Mouse (Mus musculus) heart, postnatal 0 days (tissue): ENCODE measurements at regions not wholly inside any gene's neighbourhood (a gene's known extent, or its start where the extent isn't known, plus 50 kb on each side); places are given as distances from the start of the nearest gene placed in this dataset.
"Not testable (repeated sequence)": the region's sequence is repeated elsewhere in the genome, so short reads cannot be mapped to it uniquely, and the experiment has no call there.

Experiments
- ATAC-seq: fragments of 200-750 bp; cut with Nextera tagmentation; 2 replicates; pipeline ENCODE4 v1.8.0; 2017; ENCODE audit warnings: low read depth, moderate number of reproducible peaks, moderate library complexity; ENCODE audit not compliant: insufficient read depth
- DNase-seq: peaks from one replicate; pipeline ENCODE4 v3.0.0-alpha.2; 2016; ENCODE audit warnings: low spot score
- H3K27ac ChIP-seq: fragments of 300-500 bp; sonication (generic); 2 replicates; pipeline ENCODE4 v1.5.1; 2014; ENCODE audit warnings: low read depth, mild to moderate bottlenecking
- H3K27me3 ChIP-seq: fragments of 300-500 bp; sonication (generic); 2 replicates; pipeline ENCODE4 v1.6.1; 2014; ENCODE audit warnings: low read length, mixed read lengths; ENCODE audit not compliant: control insufficient read depth, insufficient read depth
- H3K36me3 ChIP-seq: fragments of 300-500 bp; sonication (generic); replicated peaks from 2 replicates; pipeline ENCODE4 v1.6.1; 2014; ENCODE audit warnings: low read length, mixed read lengths; ENCODE audit not compliant: control insufficient read depth, insufficient read depth
- H3K4me1 ChIP-seq: fragments of 300-500 bp; sonication (generic); 2 replicates; pipeline ENCODE4 v1.6.1; 2014; ENCODE audit warnings: antibody characterized with exemption; ENCODE audit not compliant: control insufficient read depth, insufficient read depth
- H3K4me2 ChIP-seq: fragments of 300-500 bp; sonication (generic); 2 replicates; pipeline ENCODE4 v1.6.1; 2014; ENCODE audit warnings: low read depth, mild to moderate bottlenecking, low read length, moderate library complexity
- H3K4me3 ChIP-seq: fragments of 300-500 bp; sonication (generic); 2 replicates; pipeline ENCODE4 v1.5.1; 2014; ENCODE audit warnings: low read depth, low read length
- H3K9ac ChIP-seq: fragments of 300-500 bp; sonication (generic); replicated peaks from 2 replicates; pipeline ENCODE4 v1.6.1; 2014; ENCODE audit warnings: low read depth, low read length, mixed read lengths
- H3K9me3 ChIP-seq: fragments of 300-500 bp; sonication (generic); replicated peaks from 2 replicates; pipeline ENCODE4 v1.6.1; 2016; ENCODE audit warnings: low read length; ENCODE audit not compliant: control insufficient read depth
- CTCF ChIP-seq: IDR thresholded peaks from 2 replicates; pipeline ENCODE4 v1.5.1; 2016; ENCODE audit warnings: antibody characterized with exemption, control low read depth, low read depth
- EP300 ChIP-seq: IDR thresholded peaks from 2 replicates; pipeline ENCODE4 v1.6.1; 2016; ENCODE audit warnings: antibody characterized with exemption, low read depth
- WGBS: fragments of 180-500 bp; shearing (Covaris S2); extraction: QIAGEN DNeasy Blood & Tissue Kit; methylation state at CpG from one replicate; pipeline ENCODE4 v1.1.7; 2014; 5-methylcytosine and 5-hydroxymethylcytosine counted together

DNA sequence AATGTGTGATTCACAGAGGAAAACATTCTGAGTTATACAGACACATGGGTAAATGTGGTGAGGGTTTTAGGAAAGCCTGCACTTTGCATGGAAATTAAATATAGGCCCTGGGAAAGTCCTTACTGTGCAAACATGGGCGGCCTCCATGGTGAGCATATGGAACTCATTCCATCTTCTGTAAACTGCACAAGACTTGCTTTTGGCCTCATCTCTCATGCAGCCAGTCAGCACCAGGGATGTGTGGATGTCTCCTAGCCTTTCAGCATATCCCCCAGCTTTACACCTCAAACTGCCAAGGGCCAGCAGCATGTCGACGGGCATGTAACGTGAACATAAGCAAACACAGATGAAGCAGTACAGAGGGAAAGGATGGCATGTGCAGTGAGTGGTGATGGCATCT, 364.7 kb upstream of the 1700008P02Rik start:
- no peaks in the 10 kb centered on the region for H3K9me3 ChIP-seq
- no peak overlapping the region for H3K9ac ChIP-seq
- WGBS = 55% methylated on average over 4 of the region's 4 CpGs
- no peaks in the 10 kb centered on the region for H3K27me3 ChIP-seq
- H3K4me1 ChIP-seq = no peaks in the 10 kb centered on the region
- TF ChIP-seq CTCF = no peak
- TF ChIP-seq EP300 = no peak
- no peak for ATAC-seq
- no peak overlapping the region for H3K4me3 ChIP-seq
- DNase-seq = no peak
- no peak overlapping the region for H3K27ac ChIP-seq
- no peaks in the 10 kb centered on the region for H3K36me3 ChIP-seq
- no peak overlapping the region for H3K4me2 ChIP-seq

DNA sequence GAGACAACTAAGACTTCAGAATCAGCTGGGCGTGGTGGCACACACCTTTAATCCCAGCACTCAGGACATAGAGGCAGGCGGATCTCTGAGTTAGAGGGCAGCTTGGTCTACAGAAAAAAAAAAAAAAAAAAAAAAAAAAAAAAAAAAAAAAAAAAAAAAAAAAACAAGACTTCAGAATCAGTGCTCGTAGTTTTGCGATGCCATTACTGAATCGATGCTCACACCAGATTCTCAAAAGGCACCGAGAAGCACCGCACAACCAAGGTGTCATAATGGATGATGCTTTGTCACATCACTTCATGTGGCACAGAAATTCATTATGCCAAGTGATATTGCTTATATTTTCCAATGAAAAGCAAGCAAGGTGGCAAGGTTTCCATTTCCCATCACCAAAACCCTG, 337.4 kb upstream of the 1700008P02Rik start:
- no peak for TF ChIP-seq EP300
- TF ChIP-seq CTCF = no peak
- ATAC-seq = no peak
- Histone ChIP-seq H3K4me3 (no peak overlapping the region), H3K9ac (no peak overlapping the region), H3K27ac (no peak overlapping the region), H3K9me3 (no peaks in the 10 kb centered on the region), H3K4me1 (no peaks in the 10 kb centered on the region), H3K36me3 (no peaks in the 10 kb centered on the region), H3K27me3 (no peaks in the 10 kb centered on the region), H3K4me2 (no peak overlapping the region)
- DNase-seq = no peak
- WGBS = 72% methylated on average over 7 of the region's 7 CpGs

DNA sequence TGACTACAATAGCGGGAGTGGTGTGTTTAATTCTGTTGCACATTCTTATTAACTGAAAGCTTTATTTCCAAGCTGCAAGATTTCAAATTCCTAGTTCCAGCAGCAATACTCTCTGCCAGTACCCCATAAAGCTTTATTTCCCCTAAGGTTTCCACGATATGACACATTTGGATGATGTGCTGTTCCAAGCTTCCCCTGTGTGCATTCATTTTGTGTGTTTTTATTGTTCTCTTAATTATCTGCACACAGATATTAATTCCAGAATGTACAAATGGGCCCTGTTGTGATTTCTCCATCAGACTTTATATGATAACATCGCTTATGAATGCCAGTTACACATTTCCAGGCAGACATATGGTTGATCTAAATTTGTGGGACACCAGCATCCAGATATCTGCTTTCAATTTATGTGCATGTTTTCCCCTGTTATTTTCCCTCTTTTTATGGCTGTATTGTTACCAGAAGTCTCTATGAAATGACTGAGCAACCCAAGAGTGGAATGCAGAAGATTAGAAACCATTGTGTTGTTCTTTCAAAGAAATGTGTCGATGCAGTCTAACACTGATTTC, 312.4 kb upstream of the 1700008P02Rik start:
- DNase-seq = no peak
- no peaks in the 10 kb centered on the region for H3K9me3 ChIP-seq
- H3K27ac ChIP-seq = no peak overlapping the region
- H3K4me2 ChIP-seq = no peak overlapping the region
- H3K4me1 ChIP-seq = no peaks in the 10 kb centered on the region
- TF ChIP-seq CTCF (no peak), EP300 (no peak)
- no peak overlapping the region for H3K4me3 ChIP-seq
- no peak overlapping the region for H3K9ac ChIP-seq
- H3K27me3 ChIP-seq = no peaks in the 10 kb centered on the region
- no peaks in the 10 kb centered on the region for H3K36me3 ChIP-seq
- ATAC-seq = no peak
- WGBS = 69% methylated on average over 4 of the region's 4 CpGs

DNA sequence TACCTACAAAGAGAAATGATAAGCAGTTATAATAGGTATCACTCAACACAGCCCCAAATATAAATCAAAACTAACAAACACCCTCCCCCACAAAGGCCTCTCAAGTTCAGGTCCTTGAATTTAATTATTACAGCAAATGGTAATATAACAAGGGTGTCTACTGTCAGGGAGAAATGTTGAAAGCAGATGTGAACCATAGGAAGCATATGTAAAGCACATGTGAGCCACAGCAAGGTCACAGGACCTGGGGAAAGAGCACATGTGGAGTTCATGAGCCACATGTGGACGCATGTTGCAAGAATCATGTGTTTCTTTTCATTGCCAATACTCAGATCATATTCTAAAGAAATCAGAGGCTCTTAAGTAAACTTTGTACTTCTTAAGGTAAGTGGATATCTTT, 306.5 kb upstream of the 1700008P02Rik start:
- Histone ChIP-seq H3K9me3 (no peaks in the 10 kb centered on the region), H3K4me3 (no peak overlapping the region), H3K4me1 (no peaks in the 10 kb centered on the region), H3K27ac (no peak overlapping the region), H3K36me3 (no peaks in the 10 kb centered on the region), H3K4me2 (no peak overlapping the region), H3K9ac (no peak overlapping the region), H3K27me3 (no peaks in the 10 kb centered on the region)
- DNase-seq = no peak
- 55% methylated on average over 1 of the region's 1 CpGs for WGBS
- no peak for TF ChIP-seq CTCF
- no peak for TF ChIP-seq EP300
- no peak for ATAC-seq

DNA sequence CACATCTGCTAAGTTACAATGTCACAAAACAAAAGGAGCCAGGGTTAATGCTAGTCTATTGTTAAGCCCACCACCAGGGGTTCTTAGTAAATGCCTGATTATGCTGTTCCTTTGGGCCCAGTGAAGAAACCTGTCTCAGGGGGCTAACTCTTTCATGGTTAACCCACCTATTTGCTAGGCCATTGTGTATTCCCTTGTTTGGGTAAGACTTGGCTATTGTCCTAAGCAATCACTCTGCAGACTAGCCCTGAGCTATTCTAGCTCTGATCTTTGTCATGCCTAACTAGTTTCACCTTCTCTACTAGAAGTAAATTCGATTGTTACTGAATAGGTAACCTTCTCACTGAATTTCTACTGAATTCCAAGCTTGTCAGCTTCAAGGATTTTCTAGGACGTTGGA, 302.4 kb upstream of the 1700008P02Rik start:
- not testable (repeated sequence) for ATAC-seq, H3K9me3 ChIP-seq, DNase-seq, H3K27me3 ChIP-seq, H3K4me3 ChIP-seq, H3K4me2 ChIP-seq, H3K27ac ChIP-seq, H3K9ac ChIP-seq, H3K36me3 ChIP-seq, H3K4me1 ChIP-seq
- 38% methylated on average over 2 of the region's 2 CpGs for WGBS

DNA sequence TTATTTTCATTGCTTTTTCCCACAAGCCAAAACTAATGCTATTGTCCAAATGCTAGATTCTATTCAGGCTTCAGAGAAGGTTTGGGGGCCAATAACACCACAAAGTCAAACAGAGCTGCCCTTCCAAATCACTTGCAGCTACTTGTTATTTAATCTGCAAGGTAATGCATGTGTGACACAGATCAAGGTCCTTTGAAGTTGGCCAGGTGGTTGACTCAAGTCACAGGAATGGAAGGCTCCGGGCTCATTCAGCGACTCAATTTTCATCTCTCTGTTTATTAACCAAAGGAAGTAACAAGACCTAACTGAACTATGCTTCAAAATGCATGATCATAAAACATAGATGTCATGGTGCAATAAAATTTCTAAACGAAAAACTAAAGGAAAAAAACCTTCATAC, 300.0 kb upstream of the 1700008P02Rik start:
- WGBS = 62% methylated on average over 3 of the region's 3 CpGs
- Histone ChIP-seq H3K9me3 (no peaks in the 10 kb centered on the region), H3K27me3 (no peaks in the 10 kb centered on the region), H3K4me3 (no peak overlapping the region), H3K27ac (no peak overlapping the region), H3K4me1 (no peaks in the 10 kb centered on the region), H3K36me3 (no peaks in the 10 kb centered on the region), H3K9ac (no peak overlapping the region), H3K4me2 (no peak overlapping the region)
- TF ChIP-seq EP300 (no peak), CTCF (no peak)
- DNase-seq (no peak), ATAC-seq (no peak)
